Mouse (Mus musculus) heart, embryonic 15.5 days (tissue): ENCODE data around the gene Ccdc127. TPM values are rescaled to one million over a fixed set of nuclear protein-coding genes. Genes with fewer than 3 reads are reported as not detected.

Experiments used
- ATAC-seq: fragments of 200-750 bp; cut with Nextera tagmentation; replicated peaks from 2 replicates; pipeline ENCODE4 v1.8.0; 2017; ENCODE audit warnings: low read depth, moderate TSS enrichment; ENCODE audit not compliant: insufficient number of reproducible peaks, insufficient read depth, low FRiP score
- H3K27ac ChIP-seq: fragments of 300-500 bp; sonication (generic); 2 replicates; pipeline ENCODE4 v1.5.1; 2015; ENCODE audit warnings: mild to moderate bottlenecking, inconsistent platforms
- H3K27me3 ChIP-seq: fragments of 300-500 bp; sonication (generic); 2 replicates; pipeline ENCODE4 v1.6.1; 2015; ENCODE audit warnings: inconsistent platforms
- H3K36me3 ChIP-seq: fragments of 300-500 bp; sonication (generic); 2 replicates; pipeline ENCODE4 v1.6.1; 2015; ENCODE audit warnings: mild to moderate bottlenecking, inconsistent platforms
- H3K4me1 ChIP-seq: fragments of 300-500 bp; sonication (generic); replicated peaks from 2 replicates; pipeline ENCODE4 v1.6.1; 2015; ENCODE audit warnings: inconsistent platforms
- H3K4me2 ChIP-seq: fragments of 300-500 bp; sonication (generic); 2 replicates; pipeline ENCODE4 v1.6.1; 2015; ENCODE audit warnings: inconsistent platforms, mild to moderate bottlenecking, moderate library complexity
- H3K4me3 ChIP-seq: fragments of 300-500 bp; sonication (generic); 2 replicates; pipeline ENCODE4 v1.5.1; 2015; ENCODE audit warnings: mild to moderate bottlenecking, inconsistent platforms
- H3K9ac ChIP-seq: fragments of 300-500 bp; sonication (generic); 2 replicates; pipeline ENCODE4 v1.6.1; 2015; ENCODE audit warnings: mild to moderate bottlenecking, inconsistent platforms
- H3K9me3 ChIP-seq: fragments of 300-500 bp; sonication (generic); replicated peaks from 2 replicates; pipeline ENCODE4 v1.6.1; 2016; ENCODE audit warnings: inconsistent platforms
- WGBS: fragments of 180-500 bp; shearing (Covaris S2); methylation state at CpG from one replicate; pipeline ENCODE4 v1.1.7; 2015; ENCODE audit warnings: mixed read lengths; 5-methylcytosine and 5-hydroxymethylcytosine counted together
- polyA plus RNA-seq: library from polyadenylated mRNA; unstranded; fragments of >200 nt; fragmentation: Nextera tagmentation; extraction: Ambion mirVana; gene quantifications from 2 replicates; pipeline ENCODE4 v1.2.1, GENCODE M21; 2015

The Ccdc127 gene
- polyA plus RNA-seq, result 43.9 and 51.2 TPM in 2 replicates

GRCm38 (mm10) chr13:74349566-74350434 lies at the start of gene Ccdc127, which contains the start of gene Sdha:
Ccdc127 (plus strand) TSS chr13:74350309.
Sdha (minus strand) TSS chr13:74350280.
- Histone ChIP-seq H3K4me1 (peaks cover 20% of the 10 kb centered on the region), H3K36me3 (peaks cover 10% of the 10 kb centered on the region), H3K9ac (peak within 1 kb of the TSS; percentile 84), H3K27ac (peak within 1 kb of the TSS; percentile 90), H3K9me3 (no peaks in the 10 kb centered on the region), H3K4me2 (peak within 1 kb of the TSS; percentile 59), H3K4me3 (peak within 1 kb of the TSS; percentile 67), H3K27me3 (no peaks in the 10 kb centered on the region)
- ATAC-seq, result peak; percentile 98
- 1% methylated on average over 57 of the region's 57 CpGs for WGBS

- WGBS, result 40% methylated on average over 4 of the region's 4 CpGs
- Histone ChIP-seq H3K4me1 (no peaks in the 10 kb centered on the region), H3K4me2 (no peak overlapping the region), H3K27me3 (no peaks in the 10 kb centered on the region), H3K36me3 (peaks cover 31% of the 10 kb centered on the region), H3K9ac (no peak overlapping the region), H3K9me3 (no peaks in the 10 kb centered on the region), H3K4me3 (no peak overlapping the region), H3K27ac (no peak overlapping the region)
- ATAC-seq, result peak; percentile 59; the same call in 1 of the 2 replicates
Measured at GRCm38 (mm10) chr13:74300925-74301606, 49.0 kb upstream of the Ccdc127 start.

GRCm38 (mm10) chr13:74301607-74301984 lies 48.5 kb upstream of the Ccdc127 start:
- H3K4me2 ChIP-seq, result no peak overlapping the region
- WGBS, result 65% methylated on average over 6 of the region's 6 CpGs
- no peaks in the 10 kb centered on the region for H3K9me3 ChIP-seq
- no peak overlapping the region for H3K27ac ChIP-seq
- no peaks in the 10 kb centered on the region for H3K4me1 ChIP-seq
- H3K4me3 ChIP-seq, result no peak overlapping the region
- ATAC-seq, result no peak; the same call in 1 of the 2 replicates
- H3K27me3 ChIP-seq, result no peaks in the 10 kb centered on the region
- no peak overlapping the region for H3K9ac ChIP-seq
- H3K36me3 ChIP-seq, result peaks cover 35% of the 10 kb centered on the region

GRCm38 (mm10) chr13:74302050-74303037 lies 47.8 kb upstream of the Ccdc127 start:
- H3K27me3 ChIP-seq, result no peaks in the 10 kb centered on the region
- H3K4me2 ChIP-seq, result no peak overlapping the region
- peaks cover 39% of the 10 kb centered on the region for H3K36me3 ChIP-seq
- 81% methylated on average over 10 of the region's 10 CpGs for WGBS
- H3K27ac ChIP-seq, result no peak overlapping the region
- no peak overlapping the region for H3K9ac ChIP-seq
- no peaks in the 10 kb centered on the region for H3K9me3 ChIP-seq
- no peak overlapping the region for H3K4me3 ChIP-seq
- no peaks in the 10 kb centered on the region for H3K4me1 ChIP-seq
- no peak for ATAC-seq

GRCm38 (mm10) chr13:74305380-74305779 lies 44.7 kb upstream of the Ccdc127 start:
- H3K4me3 ChIP-seq, result no peak overlapping the region
- no peaks in the 10 kb centered on the region for H3K27me3 ChIP-seq
- H3K27ac ChIP-seq, result no peak overlapping the region
- no peak overlapping the region for H3K4me2 ChIP-seq
- WGBS, result 89% methylated on average over 6 of the region's 6 CpGs
- H3K4me1 ChIP-seq, result no peaks in the 10 kb centered on the region
- H3K36me3 ChIP-seq, result peaks cover 64% of the 10 kb centered on the region
- H3K9me3 ChIP-seq, result no peaks in the 10 kb centered on the region
- no peak overlapping the region for H3K9ac ChIP-seq
- no peak for ATAC-seq

GRCm38 (mm10) chr13:74305780-74306179 lies 44.3 kb upstream of the Ccdc127 start:
- no peaks in the 10 kb centered on the region for H3K27me3 ChIP-seq
- H3K27ac ChIP-seq, result no peak overlapping the region
- H3K9me3 ChIP-seq, result no peaks in the 10 kb centered on the region
- no peak for ATAC-seq
- no peak overlapping the region for H3K4me3 ChIP-seq
- H3K36me3 ChIP-seq, result peaks cover 67% of the 10 kb centered on the region
- H3K4me1 ChIP-seq, result no peaks in the 10 kb centered on the region
- 82% methylated on average over 1 of the region's 1 CpGs for WGBS
- H3K4me2 ChIP-seq, result no peak overlapping the region
- H3K9ac ChIP-seq, result no peak overlapping the region

GRCm38 (mm10) chr13:74314616-74315015 lies 35.5 kb upstream of the Ccdc127 start:
- Histone ChIP-seq H3K27me3 (no peaks in the 10 kb centered on the region), H3K4me1 (peaks cover 14% of the 10 kb centered on the region), H3K4me2 (no peak overlapping the region), H3K4me3 (no peak overlapping the region), H3K27ac (no peak overlapping the region), H3K9ac (no peak overlapping the region), H3K9me3 (no peaks in the 10 kb centered on the region), H3K36me3 (peaks cover 28% of the 10 kb centered on the region)
- ATAC-seq, result no peak
- WGBS, result 91% methylated on average over 3 of the region's 3 CpGs

GRCm38 (mm10) chr13:74316386-74316785 lies 33.7 kb upstream of the Ccdc127 start:
- Histone ChIP-seq H3K4me1 (peaks cover 14% of the 10 kb centered on the region), H3K36me3 (peaks cover 31% of the 10 kb centered on the region), H3K27ac (peak overlapping the region; percentile 85)

GRCm38 (mm10) chr13:74316789-74317169 lies 33.3 kb upstream of the Ccdc127 start:
- peaks cover 14% of the 10 kb centered on the region for H3K4me1 ChIP-seq
- ATAC-seq, result no peak; the same call in 1 of the 2 replicates
- H3K36me3 ChIP-seq, result peaks cover 31% of the 10 kb centered on the region
- H3K9ac ChIP-seq, result peak overlapping the region; percentile 92
- peak overlapping the region; percentile 97 for H3K4me3 ChIP-seq
- H3K4me2 ChIP-seq, result peak overlapping the region; percentile 89
- no peaks in the 10 kb centered on the region for H3K9me3 ChIP-seq
- no peaks in the 10 kb centered on the region for H3K27me3 ChIP-seq
- peak overlapping the region; percentile 85 for H3K27ac ChIP-seq
- WGBS, result 1% methylated on average over 15 of the region's 15 CpGs

More at GRCm38 (mm10) chr13:74316386-74316785, 33.7 kb upstream of the Ccdc127 start:
- H3K4me2 ChIP-seq, result peak overlapping the region; percentile 89
- 25% methylated on average over 4 of the region's 4 CpGs for WGBS
- H3K27me3 ChIP-seq, result no peaks in the 10 kb centered on the region
- peak overlapping the region; percentile 97 for H3K4me3 ChIP-seq
- peak overlapping the region; percentile 92 for H3K9ac ChIP-seq
- no peaks in the 10 kb centered on the region for H3K9me3 ChIP-seq
- ATAC-seq, result no peak

- WGBS, result under 1% methylated on average over 36 of the region's 36 CpGs
- peak; percentile 99 for ATAC-seq
Measured at GRCm38 (mm10) chr13:74317170-74317849, 32.8 kb upstream of the Ccdc127 start, which contains the start of gene Pdcd6. Pdcd6 (minus strand) TSS chr13:74317580.

More at GRCm38 (mm10) chr13:74317170-74317849, 32.8 kb upstream of the Ccdc127 start, which contains the start of gene Pdcd6:
- Histone ChIP-seq H3K4me3 (peak within 1 kb of the TSS; percentile 97), H3K36me3 (peaks cover 36% of the 10 kb centered on the region), H3K27ac (peak within 1 kb of the TSS; percentile 85), H3K4me2 (peak within 1 kb of the TSS; percentile 89), H3K27me3 (no peaks in the 10 kb centered on the region), H3K4me1 (peaks cover 14% of the 10 kb centered on the region), H3K9me3 (no peaks in the 10 kb centered on the region), H3K9ac (peak within 1 kb of the TSS; percentile 92)
